13 mouse cellular contexts compared by ENCODE assay signal in the genomic region with DNA sequence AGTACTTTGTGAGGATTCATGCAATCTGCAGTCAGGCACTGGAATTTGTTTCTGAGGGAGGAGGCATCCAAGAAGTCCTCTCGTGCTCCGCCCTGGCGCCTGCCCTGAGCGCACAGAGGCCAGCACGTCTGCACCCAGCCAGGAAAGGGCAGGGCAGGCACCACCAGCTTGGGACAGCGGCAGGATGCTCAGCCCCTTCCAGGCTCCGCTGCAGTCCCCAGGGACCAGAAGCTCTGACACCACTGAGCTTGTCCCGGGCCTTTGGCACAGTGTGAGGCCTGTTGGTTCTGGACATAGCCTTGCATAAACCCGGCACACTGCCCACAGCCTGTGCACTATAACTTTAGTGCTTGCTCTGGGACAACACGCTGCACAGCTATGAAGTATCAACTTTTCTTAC. TPM values are rescaled to one million over a fixed set of nuclear protein-coding genes. Genes with fewer than 3 reads are reported as not detected.
DNase-seq lines count a peak whose midpoint lies in the region; ATAC-seq and TF ChIP-seq lines count a peak whose summit lies in the region.
"Had no signal": no experiment of that assay in that cellular context is flagged by ENCODE, and none has a peak within 500 bp of the region (broad histone marks: within the 10 kb centered on the region; RNA-seq: fewer than 3 reads in every experiment).

No protein-coding gene starts in this region.

- H3K4me1 ChIP-seq in E14TG2a.4 (replicated peaks; ENCODE audit: low read depth, low read length) = peaks cover 45% of the 10 kb centered on the region
- H3K4me1 ChIP-seq in lung, embryonic 14.5 days (ENCODE audit: insufficient read depth) = no peaks in the 10 kb centered on the region
- H3K4me1 ChIP-seq: midbrain, embryonic 12.5 days had no signal

- ATAC-seq in lung, embryonic 14.5 days (ENCODE audit: insufficient read depth) = no peak; the same call in 1 of the 2 replicates
- no peak for ATAC-seq in megakaryocyte-erythroid progenitor cell, adult 5-6 weeks (replicated peaks; ENCODE audit: low FRiP score, low TSS enrichment, poor library complexity, severe bottlenecking)

- H3K4me3 ChIP-seq in E14TG2a.4 (replicated peaks; ENCODE audit: low read length) = peak overlapping the region; percentile 62
- no peak overlapping the region for H3K4me3 ChIP-seq in lung, embryonic 14.5 days (ENCODE audit: low read depth, low read length)
- H3K4me3 ChIP-seq: midbrain, embryonic 12.5 days had no signal

- H3K4me2 ChIP-seq in lung, embryonic 14.5 days = no peak overlapping the region
- H3K4me2 ChIP-seq: midbrain, embryonic 12.5 days had no signal

- peaks cover 5% of the 10 kb centered on the region; the same call in 1 of the 2 replicates for H3K9me3 ChIP-seq in E14TG2a.4 (ENCODE audit: low read length)
- H3K9me3 ChIP-seq in lung, embryonic 14.5 days (ENCODE audit: low read depth, low read length) = no peaks in the 10 kb centered on the region
- H3K9me3 ChIP-seq: midbrain, embryonic 12.5 days had no signal

- DNase-seq in adrenal gland, postnatal 14 days = peak; percentile 83
- DNase-seq in heart, postnatal 25 days (ENCODE audit: low spot score) = peak; percentile 78
- DNase-seq in lung, embryonic 14.5 days = peak; percentile 9
- no peak for DNase-seq in layer of hippocampus, postnatal 25 days (ENCODE audit: extremely low spot score in 1 of 2, low spot score in 1 of 2)
- no peak for DNase-seq in yolk sac, embryonic 10.5 days (ENCODE audit: low spot score)
- no peak for DNase-seq in left cerebral cortex, adult 11 months (ENCODE audit: low spot score)
- DNase-seq: cerebellum, adult 9-10 months; layer of hippocampus, adult 9-11 months; right cerebral cortex, adult 18-20 months had no signal

- no peaks in the 10 kb centered on the region for H3K36me3 ChIP-seq in E14TG2a.4 (ENCODE audit: insufficient read depth, low read length)
- no peaks in the 10 kb centered on the region for H3K36me3 ChIP-seq in lung, embryonic 14.5 days (ENCODE audit: insufficient read depth)
- H3K36me3 ChIP-seq: G1E; midbrain, embryonic 12.5 days had no signal

- H3K9ac ChIP-seq in lung, embryonic 14.5 days = no peak overlapping the region
- H3K9ac ChIP-seq: midbrain, embryonic 12.5 days had no signal

- TF ChIP-seq CTCF in E14TG2a.4 (conservative IDR thresholded peaks at IDR 0.05; ENCODE audit: low read length) = no peak
- no peak for TF ChIP-seq CTCF in lung, embryonic 14.5 days (IDR thresholded peaks at IDR 0.05; ENCODE audit: low read depth)

- 56% methylated on average over 10 of the region's 10 CpGs for WGBS in lung, embryonic 14.5 days

- intact Hi-C loops in heart, postnatal 25 days (cut with DNase I) = loop anchor here (2.0 to 5.0 kb wide), 2 partner anchors 75 to 179 kb away; no protein-coding TSS in a partner anchor

- H3K27me3 ChIP-seq in E14TG2a.4 (ENCODE audit: insufficient read depth, low read length) = no peaks in the 10 kb centered on the region
- no peaks in the 10 kb centered on the region for H3K27me3 ChIP-seq in lung, embryonic 14.5 days (ENCODE audit: insufficient read depth, low read length)
- H3K27me3 ChIP-seq: midbrain, embryonic 12.5 days had no signal

- H3K27ac ChIP-seq in lung, embryonic 14.5 days (ENCODE audit: low read depth) = no peak overlapping the region
- H3K27ac ChIP-seq: midbrain, embryonic 12.5 days had no signal

RNA-seq across cellular contexts. Expression of gene Sgk1, which starts 24.3 kb away (rescaled TPM):
- total RNA-seq in adrenal gland, postnatal 14 days (2021) = 173 and 192 TPM in 2 replicates
- 10 to 100 TPM; 46.0 to 51.8 TPM for total RNA-seq in heart, postnatal 25 days (2021)
- polyA plus RNA-seq in lung, embryonic 14.5 days (2014; fragmentation: Nextera tagmentation; extraction: Ambion mirVana) = 32.6 and 36.6 TPM in 2 replicates
- 1.1 and 9.7 TPM in 2 replicates for total RNA-seq in megakaryocyte-erythroid progenitor cell, adult 5-6 weeks (2014; fragmentation: Nextera tagmentation)
- 5.5 and 8.1 TPM in 2 replicates for total RNA-seq in megakaryocyte-erythroid progenitor cell, adult 5-6 weeks (2017)
- total RNA-seq in layer of hippocampus, postnatal 25 days (2021) = 10 to 100 TPM; 83.0 to 94.8 TPM

Comparison
In these comparisons a context has a peak if more than half of its experiments do, and no peak if none do; other contexts are left out.
1. DNase-seq: peak in adrenal gland, postnatal 14 days (single experiment), heart, postnatal 25 days (single experiment) and lung, embryonic 14.5 days (single experiment); none in layer of hippocampus, postnatal 25 days (0 of 2), yolk sac, embryonic 10.5 days (single experiment) and left cerebral cortex, adult 11 months (single experiment).
2. RNA of gene Sgk1, which starts 24.3 kb away (total RNA-seq): 173 to 192 TPM in adrenal gland, postnatal 14 days, 83.0 to 94.8 TPM in layer of hippocampus, postnatal 25 days and 46.0 to 51.8 TPM in heart, postnatal 25 days; 1.1 to 9.7 TPM in megakaryocyte-erythroid progenitor cell, adult 5-6 weeks; every median in the first group is over 4 times any median in the second.